Mouse (Mus musculus) kidney, embryonic 15.5 days (tissue): ENCODE data around the gene Rhpn2. TPM values are rescaled to one million over a fixed set of nuclear protein-coding genes. Genes with fewer than 3 reads are reported as not detected.
A peak's percentile ranks its signal among the peaks of the same experiment; 100 is the strongest.

Experiments used
- ATAC-seq: fragments of 200-750 bp; cut with Nextera tagmentation; replicated peaks from 2 replicates; pipeline ENCODE4 v1.8.0; 2017; ENCODE audit warnings: moderate TSS enrichment; ENCODE audit not compliant: low FRiP score
- H3K27ac ChIP-seq: fragments of 300-500 bp; sonication (generic); 2 replicates; pipeline ENCODE4 v1.5.1; 2015; ENCODE audit warnings: mild to moderate bottlenecking, inconsistent platforms
- H3K27me3 ChIP-seq: fragments of 300-500 bp; sonication (generic); 2 replicates; pipeline ENCODE4 v1.6.1; 2015; ENCODE audit warnings: inconsistent platforms
- H3K36me3 ChIP-seq: fragments of 300-500 bp; sonication (generic); 2 replicates; pipeline ENCODE4 v1.6.1; 2015; ENCODE audit warnings: inconsistent platforms
- H3K4me1 ChIP-seq: fragments of 300-500 bp; sonication (generic); 2 replicates; pipeline ENCODE4 v1.6.1; 2015; ENCODE audit warnings: inconsistent platforms
- H3K4me2 ChIP-seq: fragments of 300-500 bp; sonication (generic); 2 replicates; pipeline ENCODE4 v1.6.1; 2015; ENCODE audit warnings: moderate library complexity, mild to moderate bottlenecking, inconsistent platforms
- H3K4me3 ChIP-seq: fragments of 300-500 bp; sonication (generic); replicated peaks from 2 replicates; pipeline ENCODE4 v1.5.1; 2015; ENCODE audit warnings: mild to moderate bottlenecking, inconsistent platforms
- H3K9ac ChIP-seq: fragments of 300-500 bp; sonication (generic); 2 replicates; pipeline ENCODE4 v1.6.1; 2015; ENCODE audit warnings: mild to moderate bottlenecking, inconsistent platforms
- H3K9me3 ChIP-seq: fragments of 300-500 bp; sonication (generic); replicated peaks from 2 replicates; pipeline ENCODE4 v1.6.1; 2016; ENCODE audit warnings: inconsistent platforms
- WGBS: fragments of 180-500 bp; shearing (Covaris S2); methylation state at CpG from one replicate; pipeline ENCODE4 v1.1.7; 2015; ENCODE audit warnings: mixed read lengths; 5-methylcytosine and 5-hydroxymethylcytosine counted together
- polyA plus RNA-seq: library from polyadenylated mRNA; unstranded; fragments of >200 nt; fragmentation: Nextera tagmentation; extraction: Ambion mirVana; gene quantifications from 2 replicates; pipeline ENCODE4 v1.2.1, GENCODE M21; 2015

Rhpn2 gene
- polyA plus RNA-seq, 1 experiment from 2014 or later = 14.3 TPM

GRCm38 (mm10) chr7:35374265-35374664 is 40.3 kb downstream of the Rhpn2 start:
- 77% methylated on average over 7 of the region's 7 CpGs for WGBS
- peaks cover 9% of the 10 kb centered on the region for H3K36me3 ChIP-seq
- no peak overlapping the region for H3K4me2 ChIP-seq
- no peak for ATAC-seq
- no peak overlapping the region for H3K9ac ChIP-seq
- peak overlapping the region; percentile 88 for H3K27ac ChIP-seq
- H3K4me3 ChIP-seq = no peak overlapping the region
- H3K4me1 ChIP-seq = peaks cover 37% of the 10 kb centered on the region
- H3K9me3 ChIP-seq = no peaks in the 10 kb centered on the region
- H3K27me3 ChIP-seq = no peaks in the 10 kb centered on the region

GRCm38 (mm10) chr7:35376623-35377022 is 42.7 kb downstream of the Rhpn2 start:
- no peaks in the 10 kb centered on the region for H3K9me3 ChIP-seq
- 70% methylated on average over 9 of the region's 9 CpGs for WGBS
- no peak for ATAC-seq
- H3K4me1 ChIP-seq = peaks cover 28% of the 10 kb centered on the region
- no peak overlapping the region for H3K27ac ChIP-seq
- H3K4me2 ChIP-seq = no peak overlapping the region
- no peak overlapping the region for H3K9ac ChIP-seq
- no peak overlapping the region for H3K4me3 ChIP-seq
- H3K27me3 ChIP-seq = no peaks in the 10 kb centered on the region
- H3K36me3 ChIP-seq = peaks cover 9% of the 10 kb centered on the region

GRCm38 (mm10) chr7:35379492-35380119 is 45.6 kb downstream of the Rhpn2 start:
- Histone ChIP-seq H3K4me3 (no peak overlapping the region), H3K9me3 (no peaks in the 10 kb centered on the region), H3K9ac (no peak overlapping the region), H3K36me3 (peaks cover 18% of the 10 kb centered on the region), H3K27me3 (no peaks in the 10 kb centered on the region), H3K4me2 (no peak overlapping the region), H3K4me1 (peaks cover 2% of the 10 kb centered on the region; the same call in 1 of the 2 replicates), H3K27ac (no peak overlapping the region)
- 61% methylated on average over 16 of the region's 16 CpGs for WGBS
- no peak for ATAC-seq

- ATAC-seq = no peak
- 92% methylated on average over 8 of the region's 8 CpGs for WGBS
- no peaks in the 10 kb centered on the region for H3K4me1 ChIP-seq
- no peaks in the 10 kb centered on the region for H3K9me3 ChIP-seq
- no peaks in the 10 kb centered on the region for H3K27me3 ChIP-seq
- H3K36me3 ChIP-seq = peaks cover 24% of the 10 kb centered on the region
- H3K9ac ChIP-seq = no peak overlapping the region
- H3K4me3 ChIP-seq = no peak overlapping the region
- no peak overlapping the region for H3K4me2 ChIP-seq
- H3K27ac ChIP-seq = no peak overlapping the region
These were observed 46.4 kb downstream of the Rhpn2 start for GRCm38 (mm10) chr7:35380351-35380750.

GRCm38 (mm10) chr7:35381861-35382260 is 47.9 kb downstream of the Rhpn2 start:
- H3K4me3 ChIP-seq = no peak overlapping the region
- peaks cover 35% of the 10 kb centered on the region for H3K36me3 ChIP-seq
- H3K4me2 ChIP-seq = no peak overlapping the region
- ATAC-seq = no peak
- H3K9me3 ChIP-seq = no peaks in the 10 kb centered on the region
- H3K27me3 ChIP-seq = no peaks in the 10 kb centered on the region
- H3K9ac ChIP-seq = no peak overlapping the region
- 69% methylated on average over 16 of the region's 16 CpGs for WGBS
- peaks cover 5% of the 10 kb centered on the region for H3K4me1 ChIP-seq
- H3K27ac ChIP-seq = no peak overlapping the region

GRCm38 (mm10) chr7:35382706-35383353 is 48.9 kb downstream of the Rhpn2 start:
- H3K9me3 ChIP-seq = no peaks in the 10 kb centered on the region
- no peaks in the 10 kb centered on the region for H3K27me3 ChIP-seq
- H3K4me2 ChIP-seq = no peak overlapping the region
- ATAC-seq = peak; percentile 29; the same call in 1 of the 2 replicates
- peaks cover 8% of the 10 kb centered on the region for H3K4me1 ChIP-seq
- H3K27ac ChIP-seq = no peak overlapping the region; the same call in 1 of the 2 replicates
- 40% methylated on average over 2 of the region's 2 CpGs for WGBS
- no peak overlapping the region for H3K9ac ChIP-seq
- H3K36me3 ChIP-seq = peaks cover 27% of the 10 kb centered on the region
- no peak overlapping the region for H3K4me3 ChIP-seq

- Histone ChIP-seq H3K36me3 (peaks cover 27% of the 10 kb centered on the region), H3K27ac (peak overlapping the region; percentile 48; the same call in 1 of the 2 replicates), H3K9me3 (no peaks in the 10 kb centered on the region), H3K4me3 (no peak overlapping the region), H3K4me1 (peaks cover 40% of the 10 kb centered on the region), H3K4me2 (no peak overlapping the region), H3K9ac (no peak overlapping the region), H3K27me3 (no peaks in the 10 kb centered on the region)
- ATAC-seq = 0 out of 2 replicates have a peak, but pooled peaks have one; percentile 19
- 60% methylated on average over 6 of the region's 6 CpGs for WGBS
These were observed 52.6 kb downstream of the Rhpn2 start for GRCm38 (mm10) chr7:35386525-35386952.

GRCm38 (mm10) chr7:35388694-35389093 is 54.7 kb downstream of the Rhpn2 start:
- peak overlapping the region; percentile 83 for H3K27ac ChIP-seq
- ATAC-seq = peak; percentile 81
- WGBS = 29% methylated on average over 6 of the region's 6 CpGs

GRCm38 (mm10) chr7:35392935-35393334 is 59.0 kb downstream of the Rhpn2 start:
- Histone ChIP-seq H3K9me3 (no peaks in the 10 kb centered on the region), H3K4me3 (no peak overlapping the region), H3K4me1 (peaks cover 49% of the 10 kb centered on the region), H3K4me2 (no peak overlapping the region), H3K27ac (no peak overlapping the region), H3K27me3 (no peaks in the 10 kb centered on the region), H3K36me3 (peaks cover 24% of the 10 kb centered on the region), H3K9ac (no peak overlapping the region)
- no peak for ATAC-seq
- 58% methylated on average over 5 of the region's 5 CpGs for WGBS

More at GRCm38 (mm10) chr7:35388694-35389093, 54.7 kb downstream of the Rhpn2 start:
- H3K27me3 ChIP-seq = no peaks in the 10 kb centered on the region
- peaks cover 40% of the 10 kb centered on the region for H3K4me1 ChIP-seq
- no peak overlapping the region for H3K9ac ChIP-seq
- H3K9me3 ChIP-seq = no peaks in the 10 kb centered on the region
- no peak overlapping the region for H3K4me2 ChIP-seq
- peaks cover 35% of the 10 kb centered on the region for H3K36me3 ChIP-seq
- no peak overlapping the region for H3K4me3 ChIP-seq

GRCm38 (mm10) chr7:35395734-35396456 is 61.9 kb downstream of the Rhpn2 start:
- Histone ChIP-seq H3K27ac (peak overlapping the region; percentile 49; the same call in 1 of the 2 replicates), H3K36me3 (peaks cover 46% of the 10 kb centered on the region), H3K4me2 (peak overlapping the region; percentile 85), H3K9me3 (no peaks in the 10 kb centered on the region), H3K4me3 (peak overlapping the region; percentile 72), H3K27me3 (no peaks in the 10 kb centered on the region), H3K4me1 (peaks cover 23% of the 10 kb centered on the region), H3K9ac (peak overlapping the region; percentile 55)
- 13% methylated on average over 17 of the region's 17 CpGs for WGBS
- ATAC-seq = peak; percentile 7; the same call in 1 of the 2 replicates

- Histone ChIP-seq H3K9ac (peak within 1 kb of the TSS; percentile 67), H3K27ac (peak within 1 kb of the TSS; percentile 57), H3K4me2 (peak within 1 kb of the TSS; percentile 85), H3K4me1 (peaks cover 20% of the 10 kb centered on the region), H3K27me3 (no peaks in the 10 kb centered on the region), H3K36me3 (peaks cover 54% of the 10 kb centered on the region), H3K9me3 (no peaks in the 10 kb centered on the region), H3K4me3 (peak within 1 kb of the TSS; percentile 72)
- WGBS = under 1% methylated on average over 28 of the region's 28 CpGs
- ATAC-seq = peak; percentile 97
These were observed 62.7 kb downstream of the Rhpn2 start, which contains the start of the genes Faap24 and Cep89 for GRCm38 (mm10) chr7:35396542-35397168. Gene Faap24, minus strand, starts transcription at chr7:35396836. Gene Cep89, plus strand, starts transcription at chr7:35397035.
